Mouse (Mus musculus): ENCODE results near the gene Pcbd2. TPM values are rescaled to one million over a fixed set of nuclear protein-coding genes. Genes with fewer than 3 reads are reported as not detected.

Pcbd2 gene
- 23.2 and 23.3 TPM in 2 replicates for polyA plus RNA-seq (2012; rRNA removed)

GRCm38 (mm10) chr13:55727120-55727838 is at the start of gene Pcbd2:
Gene Pcbd2 (plus strand): TSS chr13:55727368.

GRCm38 (mm10) chr13:55692535-55693242 is 34.5 kb upstream of the Pcbd2 start, which contains the start of gene B230219D22Rik:
Gene B230219D22Rik (plus strand): TSS chr13:55693124.

GRCm38 (mm10) chr13:55714501-55715166 is 12.5 kb upstream of the Pcbd2 start, which contains the start of gene Txndc15:
Gene Txndc15 (plus strand): TSS chr13:55714650.

GRCm38 (mm10) chr13:55784268-55784667 is 57.1 kb downstream of the Pcbd2 start, which contains the start of gene Catsper3:
Gene Catsper3 (plus strand): TSS chr13:55784568.

Other genes starting within 250 kb of the Pcbd2 start
- 121 and 140 TPM in 2 replicates for gene Dbn1, start 239.3 kb upstream of the Pcbd2 start, polyA plus RNA-seq (2012; rRNA removed)
- 253 and 269 TPM in 2 replicates for gene Pdlim7, start 213.7 kb upstream of the Pcbd2 start, polyA plus RNA-seq (2012; rRNA removed)
- 12.2 and 13.5 TPM in 2 replicates for gene Dok3, start 198.1 kb upstream of the Pcbd2 start, polyA plus RNA-seq (2012; rRNA removed)
- gene Ddx41, start 190.7 kb upstream of the Pcbd2 start, polyA plus RNA-seq (2012; rRNA removed), result 110 and 147 TPM in 2 replicates
- 118 and 137 TPM in 2 replicates for gene Fam193b, start 156.2 kb upstream of the Pcbd2 start, polyA plus RNA-seq (2012; rRNA removed)
- 90.5 and 90.9 TPM in 2 replicates for gene Tmed9, start 153.6 kb upstream of the Pcbd2 start, polyA plus RNA-seq (2012; rRNA removed)
- gene B4galt7, start 127.5 kb upstream of the Pcbd2 start, polyA plus RNA-seq (2012; rRNA removed), result 29.8 and 32.7 TPM in 2 replicates
- 17.4 and 18.4 TPM in 2 replicates for gene Caml, start 104.4 kb upstream of the Pcbd2 start, polyA plus RNA-seq (2012; rRNA removed)
- gene Ddx46, start 92.3 kb upstream of the Pcbd2 start, polyA plus RNA-seq (2012; rRNA removed), result 9.0 and 9.2 TPM in 2 replicates
- gene B230219D22Rik, start 34.2 kb upstream of the Pcbd2 start, polyA plus RNA-seq (2012; rRNA removed), result 31.8 and 32.2 TPM in 2 replicates
- gene Txndc15, start 12.7 kb upstream of the Pcbd2 start, polyA plus RNA-seq (2012; rRNA removed), result 66.8 and 69.7 TPM in 2 replicates
- gene Catsper3, start 57.2 kb downstream of the Pcbd2 start, polyA plus RNA-seq (2012; rRNA removed), result 0.10 TPM in 1 of 2 replicates, not detected in the other
- 1.2 and 1.7 TPM in 2 replicates for gene Pitx1, start 108.8 kb downstream of the Pcbd2 start, polyA plus RNA-seq (2012; rRNA removed)

All from ovary, adult 2 months (tissue).